Mouse (Mus musculus) embryonic fibroblast, embryonic 13.5 days (primary cell): ENCODE measurements around the gene Arap2.

ENCODE experiments used
- CTCF ChIP-seq: IDR thresholded peaks from 2 replicates; pipeline ENCODE4 v1.5.1; 2011; ENCODE audit warnings: mild to moderate bottlenecking, control low read depth, low read length, moderate library complexity, borderline replicate concordance; ENCODE audit not compliant: insufficient read depth
- POLR2A ChIP-seq: IDR thresholded peaks from 2 replicates; pipeline ENCODE4 v1.6.1; 2011; ENCODE audit warnings: low read depth, mild to moderate bottlenecking, control low read depth, low read length, moderate library complexity

GRCm38 (mm10) chr5:62618286-62618685, 147.7 kb downstream of the Arap2 start:
- TF ChIP-seq POLR2A (no peak), CTCF (no peak)
